Mouse (Mus musculus): Measurements from ENCODE around the gene Kctd18. TPM values are rescaled to one million over a fixed set of nuclear protein-coding genes. Genes with fewer than 3 reads are reported as not detected.

The Kctd18 gene
- polyA plus RNA-seq, 1 experiment from 2014 or later: 24.9 TPM

- ATAC-seq (ENCODE audit: insufficient number of reproducible peaks, insufficient read depth, low FRiP score, low TSS enrichment, low read depth): no peak
- no peak overlapping the region for H3K27ac ChIP-seq
- no peak overlapping the region for H3K4me2 ChIP-seq
- H3K4me3 ChIP-seq: no peak overlapping the region
- peaks cover 72% of the 10 kb centered on the region for H3K36me3 ChIP-seq
- H3K9me3 ChIP-seq: no peaks in the 10 kb centered on the region
- H3K9ac ChIP-seq: no peak overlapping the region
- peaks cover 6% of the 10 kb centered on the region; the same call in 1 of the 2 replicates for H3K4me1 ChIP-seq
- 54% methylated on average over 11 of the region's 11 CpGs for WGBS
- no peaks in the 10 kb centered on the region for H3K27me3 ChIP-seq
These were observed 77.0 kb downstream of the Kctd18 start for GRCm38 (mm10) chr1:57941734-57942133.

- peaks cover 6% of the 10 kb centered on the region; the same call in 1 of the 2 replicates for H3K4me1 ChIP-seq
- WGBS: 45% methylated on average over 7 of the region's 7 CpGs
- peaks cover 68% of the 10 kb centered on the region for H3K36me3 ChIP-seq
- no peak overlapping the region for H3K27ac ChIP-seq
- H3K4me3 ChIP-seq: no peak overlapping the region
- H3K27me3 ChIP-seq: no peaks in the 10 kb centered on the region
- H3K9ac ChIP-seq: no peak overlapping the region
- H3K9me3 ChIP-seq: no peaks in the 10 kb centered on the region
- ATAC-seq (ENCODE audit: insufficient number of reproducible peaks, insufficient read depth, low FRiP score, low TSS enrichment, low read depth): no peak
- no peak overlapping the region for H3K4me2 ChIP-seq
These were observed 77.7 kb downstream of the Kctd18 start for GRCm38 (mm10) chr1:57941095-57941494.

GRCm38 (mm10) chr1:57940691-57941090, 78.1 kb downstream of the Kctd18 start:
- Histone ChIP-seq H3K36me3 (peaks cover 65% of the 10 kb centered on the region), H3K4me2 (no peak overlapping the region), H3K9me3 (no peaks in the 10 kb centered on the region), H3K27ac (no peak overlapping the region), H3K27me3 (no peaks in the 10 kb centered on the region), H3K4me3 (no peak overlapping the region), H3K9ac (no peak overlapping the region), H3K4me1 (peaks cover 6% of the 10 kb centered on the region; the same call in 1 of the 2 replicates)
- no peak for ATAC-seq (ENCODE audit: insufficient number of reproducible peaks, insufficient read depth, low FRiP score, low TSS enrichment, low read depth)
- WGBS: 53% methylated on average over 10 of the region's 10 CpGs

- Histone ChIP-seq H3K4me1 (0 out of 2 replicates have a peak, but pooled peaks cover 3% of the 10 kb centered on the region), H3K27ac (no peak overlapping the region), H3K9me3 (no peaks in the 10 kb centered on the region), H3K27me3 (no peaks in the 10 kb centered on the region), H3K9ac (no peak overlapping the region), H3K4me2 (no peak overlapping the region), H3K36me3 (peaks cover 19% of the 10 kb centered on the region), H3K4me3 (no peak overlapping the region)
- 57% methylated on average over 1 of the region's 1 CpGs for WGBS
- ATAC-seq (ENCODE audit: insufficient number of reproducible peaks, insufficient read depth, low FRiP score, low TSS enrichment, low read depth): no peak
These were observed 84.5 kb downstream of the Kctd18 start for GRCm38 (mm10) chr1:57934287-57934686.

GRCm38 (mm10) chr1:57918567-57918966, 100.2 kb downstream of the Kctd18 start:
- Histone ChIP-seq H3K4me1 (no peaks in the 10 kb centered on the region), H3K9ac (no peak overlapping the region), H3K27me3 (no peaks in the 10 kb centered on the region; the same call in 1 of the 2 replicates), H3K27ac (no peak overlapping the region), H3K4me3 (no peak overlapping the region), H3K9me3 (no peaks in the 10 kb centered on the region), H3K4me2 (no peak overlapping the region), H3K36me3 (peaks cover 38% of the 10 kb centered on the region)
- 94% methylated on average over 4 of the region's 4 CpGs for whole genome bisulfite sequencing
- ATAC-seq (ENCODE audit: insufficient number of reproducible peaks, insufficient read depth, low FRiP score, low TSS enrichment, low read depth): no peak

- no peaks in the 10 kb centered on the region for H3K4me1 ChIP-seq
- WGBS: 69% methylated on average over 5 of the region's 5 CpGs
These were observed 101.4 kb downstream of the Kctd18 start for GRCm38 (mm10) chr1:57917342-57917741.

GRCm38 (mm10) chr1:57911561-57911960, 107.2 kb downstream of the Kctd18 start:
- H3K9ac ChIP-seq: no peak overlapping the region
- H3K4me1 ChIP-seq: peaks cover 9% of the 10 kb centered on the region
- no peak overlapping the region for H3K4me3 ChIP-seq
- H3K9me3 ChIP-seq: no peaks in the 10 kb centered on the region
- no peak for ATAC-seq (ENCODE audit: insufficient number of reproducible peaks, insufficient read depth, low FRiP score, low TSS enrichment, low read depth)
- no peak overlapping the region for H3K4me2 ChIP-seq
- 86% methylated on average over 6 of the region's 6 CpGs for WGBS
- H3K36me3 ChIP-seq: peaks cover 27% of the 10 kb centered on the region
- H3K27ac ChIP-seq: no peak overlapping the region
- no peaks in the 10 kb centered on the region; the same call in 1 of the 2 replicates for H3K27me3 ChIP-seq

More at GRCm38 (mm10) chr1:57917342-57917741, 101.4 kb downstream of the Kctd18 start:
- no peaks in the 10 kb centered on the region; the same call in 1 of the 2 replicates for H3K27me3 ChIP-seq
- peaks cover 35% of the 10 kb centered on the region for H3K36me3 ChIP-seq
- H3K4me2 ChIP-seq: no peak overlapping the region
- no peak overlapping the region for H3K27ac ChIP-seq
- no peaks in the 10 kb centered on the region for H3K9me3 ChIP-seq
- no peak overlapping the region for H3K9ac ChIP-seq
- ATAC-seq (ENCODE audit: insufficient number of reproducible peaks, insufficient read depth, low FRiP score, low TSS enrichment, low read depth): no peak
- H3K4me3 ChIP-seq: no peak overlapping the region

- ATAC-seq (ENCODE audit: insufficient number of reproducible peaks, insufficient read depth, low FRiP score, low TSS enrichment, low read depth): peak; percentile 44; the same call in 1 of the 2 replicates
- Histone ChIP-seq H3K9ac (no peak overlapping the region), H3K9me3 (no peaks in the 10 kb centered on the region), H3K36me3 (peaks cover 47% of the 10 kb centered on the region), H3K4me2 (no peak overlapping the region), H3K4me3 (no peak overlapping the region), H3K27ac (peak overlapping the region; percentile 66), H3K27me3 (no peaks in the 10 kb centered on the region), H3K4me1 (peaks cover 29% of the 10 kb centered on the region)
These were observed 112.4 kb downstream of the Kctd18 start for GRCm38 (mm10) chr1:57906312-57906711.

GRCm38 (mm10) chr1:57905912-57906311, 112.8 kb downstream of the Kctd18 start:
- Histone ChIP-seq H3K9ac (no peak overlapping the region), H3K4me3 (no peak overlapping the region), H3K9me3 (no peaks in the 10 kb centered on the region), H3K27me3 (no peaks in the 10 kb centered on the region), H3K4me1 (peaks cover 29% of the 10 kb centered on the region), H3K27ac (peak overlapping the region; percentile 57), H3K36me3 (peaks cover 51% of the 10 kb centered on the region), H3K4me2 (no peak overlapping the region)
- peak; percentile 80; the same call in 1 of the 2 replicates for ATAC-seq (ENCODE audit: insufficient number of reproducible peaks, insufficient read depth, low FRiP score, low TSS enrichment, low read depth)
- WGBS: 30% methylated on average over 3 of the region's 3 CpGs

Other genes with a start within 250 kb of the Kctd18 start
- 143 and 156 TPM in 2 replicates for gene Spats2l, start 244.8 kb downstream of the Kctd18 start, polyA plus RNA-seq (2015; fragmentation: Nextera tagmentation; extraction: Ambion mirVana)
- 20.3 and 21.9 TPM in 2 replicates for gene Sgo2a, start 23.0 kb downstream of the Kctd18 start, polyA plus RNA-seq (2015; fragmentation: Nextera tagmentation; extraction: Ambion mirVana)
- gene Aox1, start 11.0 kb upstream of the Kctd18 start, polyA plus RNA-seq (2015; fragmentation: Nextera tagmentation; extraction: Ambion mirVana): 0.10 and 0.30 TPM in 2 replicates
- gene Aox3, start 94.2 kb upstream of the Kctd18 start, polyA plus RNA-seq (2015; fragmentation: Nextera tagmentation; extraction: Ambion mirVana): 0.66 and 0.83 TPM in 2 replicates
- 1.9 TPM in 2 replicates for gene Aox4, start 191.4 kb upstream of the Kctd18 start, polyA plus RNA-seq (2015; fragmentation: Nextera tagmentation; extraction: Ambion mirVana)